Mouse (Mus musculus): Measurements from ENCODE around the gene Cacna2d2. TPM values are rescaled to one million over a fixed set of nuclear protein-coding genes. Genes with fewer than 3 reads are reported as not detected.
A peak's percentile ranks its signal among the peaks of the same experiment; 100 is the strongest.

The Cacna2d2 gene
- polyA plus RNA-seq, 1 experiment from 2014 or later, result 0.34 TPM

DNA sequence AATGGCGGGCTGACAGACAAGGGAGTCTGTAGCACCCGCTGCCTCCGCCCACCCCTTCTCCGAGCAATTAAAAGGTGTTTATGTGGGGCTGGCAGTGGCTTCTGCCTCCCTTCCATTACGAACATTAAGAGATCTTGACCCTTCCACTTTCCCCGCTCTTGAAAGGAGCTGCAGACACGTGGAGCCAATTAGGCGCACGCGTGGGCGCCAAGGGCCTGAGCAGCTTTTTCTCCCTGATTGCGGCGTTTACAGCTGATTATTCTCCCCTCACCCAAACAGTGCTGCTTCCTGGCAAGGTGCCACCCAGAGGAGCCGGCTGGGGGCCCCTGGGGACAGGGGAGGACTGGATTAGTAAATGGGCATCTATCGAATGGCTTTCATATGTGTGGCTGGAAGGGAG, 71.0 kb downstream of the Cacna2d2 start:
- Histone ChIP-seq H3K4me3 (replicated peaks) (no peak overlapping the region), H3K27ac (no peak overlapping the region), H3K4me2 (replicated peaks) (no peak overlapping the region), H3K9ac (no peak overlapping the region), H3K4me1 (replicated peaks) (no peaks in the 10 kb centered on the region), H3K36me3 (no peaks in the 10 kb centered on the region), H3K9me3 (no peaks in the 10 kb centered on the region), H3K27me3 (replicated peaks) (no peaks in the 10 kb centered on the region)
- WGBS, result 66% methylated on average over 15 of the region's 15 CpGs
- no peak for ATAC-seq

GRCm38 (mm10) chr9:107474016-107474415, 74.6 kb downstream of the Cacna2d2 start:
- Histone ChIP-seq H3K4me2 (replicated peaks) (no peak overlapping the region), H3K36me3 (no peaks in the 10 kb centered on the region), H3K27me3 (replicated peaks) (0 out of 2 replicates have a peak, but pooled peaks cover 1% of the 10 kb centered on the region), H3K4me3 (replicated peaks) (no peak overlapping the region), H3K9ac (no peak overlapping the region), H3K4me1 (replicated peaks) (no peaks in the 10 kb centered on the region), H3K27ac (no peak overlapping the region), H3K9me3 (no peaks in the 10 kb centered on the region)
- no peak for ATAC-seq
- 67% methylated on average over 1 of the region's 1 CpGs for WGBS

- Histone ChIP-seq H3K36me3 (no peaks in the 10 kb centered on the region), H3K4me1 (replicated peaks) (no peaks in the 10 kb centered on the region), H3K27ac (no peak overlapping the region), H3K4me2 (replicated peaks) (no peak overlapping the region), H3K27me3 (replicated peaks) (peaks cover 8% of the 10 kb centered on the region; the same call in 1 of the 2 replicates), H3K4me3 (replicated peaks) (no peak overlapping the region), H3K9me3 (no peaks in the 10 kb centered on the region), H3K9ac (no peak overlapping the region)
- ATAC-seq, result no peak
- WGBS, result 44% methylated on average over 5 of the region's 5 CpGs
Measured at GRCm38 (mm10) chr9:107478979-107479378, 79.6 kb downstream of the Cacna2d2 start.

DNA sequence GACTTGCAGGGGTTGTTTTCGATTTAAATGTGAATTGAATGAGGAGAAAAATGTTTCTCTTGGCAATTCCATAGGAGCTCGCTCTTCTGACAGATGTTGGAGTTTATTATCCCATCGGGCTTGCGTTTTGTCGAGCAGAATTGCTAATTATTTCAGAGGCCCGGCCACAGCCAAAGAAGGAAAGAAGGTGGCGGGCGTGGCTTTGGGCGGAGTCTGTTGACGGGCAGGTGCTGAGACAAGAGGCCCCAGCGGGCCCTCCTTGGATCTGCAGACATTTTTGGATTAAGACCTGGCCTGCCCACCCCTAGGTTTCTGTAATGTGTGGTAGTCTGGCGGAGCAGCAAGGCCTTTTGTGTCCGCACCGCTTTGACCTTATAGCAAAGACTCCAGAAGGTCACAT, 80.2 kb downstream of the Cacna2d2 start:
- no peak for ATAC-seq
- H3K27me3 ChIP-seq (replicated peaks), result peaks cover 8% of the 10 kb centered on the region; the same call in 1 of the 2 replicates
- H3K27ac ChIP-seq, result no peak overlapping the region
- no peaks in the 10 kb centered on the region for H3K36me3 ChIP-seq
- peak overlapping the region; percentile 22; the same call in 1 of the 2 replicates for H3K4me2 ChIP-seq (replicated peaks)
- no peaks in the 10 kb centered on the region for H3K9me3 ChIP-seq
- H3K9ac ChIP-seq, result no peak overlapping the region
- no peaks in the 10 kb centered on the region for H3K4me1 ChIP-seq (replicated peaks)
- 20% methylated on average over 14 of the region's 14 CpGs for WGBS
- no peak overlapping the region for H3K4me3 ChIP-seq (replicated peaks)

- H3K4me2 ChIP-seq (replicated peaks), result no peak overlapping the region
- no peaks in the 10 kb centered on the region for H3K9me3 ChIP-seq
- no peaks in the 10 kb centered on the region for H3K36me3 ChIP-seq
- no peak overlapping the region for H3K9ac ChIP-seq
- no peak overlapping the region for H3K27ac ChIP-seq
- H3K4me1 ChIP-seq (replicated peaks), result no peaks in the 10 kb centered on the region
- WGBS, result 17% methylated on average over 9 of the region's 9 CpGs
- H3K4me3 ChIP-seq (replicated peaks), result no peak overlapping the region
- H3K27me3 ChIP-seq (replicated peaks), result peaks cover 8% of the 10 kb centered on the region; the same call in 1 of the 2 replicates
- no peak for ATAC-seq
Measured at GRCm38 (mm10) chr9:107480477-107481069, 81.2 kb downstream of the Cacna2d2 start.

DNA sequence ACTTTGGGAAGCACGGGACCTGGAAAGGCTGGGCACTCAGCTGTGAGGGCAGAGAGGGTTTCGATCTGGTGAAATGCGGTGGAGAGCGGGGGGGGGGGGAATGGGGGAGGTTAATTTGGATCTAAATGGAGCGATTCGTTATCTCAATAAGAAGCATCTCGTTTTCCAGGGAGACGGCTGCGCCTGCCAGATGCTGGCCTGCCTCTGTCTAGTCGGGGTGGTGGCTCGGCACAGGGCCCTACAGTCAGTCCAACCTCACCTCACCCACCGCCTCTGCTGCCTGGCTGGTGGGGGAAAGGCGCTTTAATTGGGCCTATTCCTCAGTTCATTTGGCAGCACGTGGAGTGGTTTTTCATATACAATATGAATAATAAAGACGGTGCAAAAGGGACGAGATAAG, 81.9 kb downstream of the Cacna2d2 start:
- ATAC-seq, result no peak
- no peak overlapping the region for H3K4me2 ChIP-seq (replicated peaks)
- H3K36me3 ChIP-seq, result no peaks in the 10 kb centered on the region
- H3K9me3 ChIP-seq, result no peaks in the 10 kb centered on the region
- no peak overlapping the region for H3K27ac ChIP-seq
- 41% methylated on average over 16 of the region's 16 CpGs for WGBS
- H3K9ac ChIP-seq, result no peak overlapping the region
- H3K4me1 ChIP-seq (replicated peaks), result no peaks in the 10 kb centered on the region
- H3K4me3 ChIP-seq (replicated peaks), result no peak overlapping the region
- peaks cover 8% of the 10 kb centered on the region; the same call in 1 of the 2 replicates for H3K27me3 ChIP-seq (replicated peaks)

- no peak overlapping the region for H3K27ac ChIP-seq
- no peak overlapping the region for H3K4me2 ChIP-seq (replicated peaks)
- no peaks in the 10 kb centered on the region for H3K9me3 ChIP-seq
- no peak for ATAC-seq
- no peaks in the 10 kb centered on the region for H3K36me3 ChIP-seq
- no peak overlapping the region for H3K4me3 ChIP-seq (replicated peaks)
- 91% methylated on average over 9 of the region's 9 CpGs for WGBS
- H3K9ac ChIP-seq, result no peak overlapping the region
- H3K4me1 ChIP-seq (replicated peaks), result no peaks in the 10 kb centered on the region
- peaks cover 8% of the 10 kb centered on the region; the same call in 1 of the 2 replicates for H3K27me3 ChIP-seq (replicated peaks)
Measured at GRCm38 (mm10) chr9:107482004-107482403, 82.6 kb downstream of the Cacna2d2 start.

- H3K27me3 ChIP-seq (replicated peaks), result peaks cover 8% of the 10 kb centered on the region; the same call in 1 of the 2 replicates
- H3K4me3 ChIP-seq (replicated peaks), result no peak overlapping the region
- H3K9ac ChIP-seq, result no peak overlapping the region
- no peak for ATAC-seq
- no peaks in the 10 kb centered on the region for H3K4me1 ChIP-seq (replicated peaks)
- WGBS, result 69% methylated on average over 4 of the region's 4 CpGs
- no peaks in the 10 kb centered on the region for H3K9me3 ChIP-seq
- no peak overlapping the region for H3K4me2 ChIP-seq (replicated peaks)
- no peak overlapping the region for H3K27ac ChIP-seq
- no peaks in the 10 kb centered on the region for H3K36me3 ChIP-seq
Measured at GRCm38 (mm10) chr9:107482770-107483169, 83.4 kb downstream of the Cacna2d2 start.

GRCm38 (mm10) chr9:107483714-107484113, 84.3 kb downstream of the Cacna2d2 start:
- H3K9ac ChIP-seq, result no peak overlapping the region
- 80% methylated on average over 5 of the region's 5 CpGs for WGBS
- H3K27ac ChIP-seq, result no peak overlapping the region
- no peaks in the 10 kb centered on the region for H3K9me3 ChIP-seq
- no peaks in the 10 kb centered on the region for H3K4me1 ChIP-seq (replicated peaks)
- H3K4me3 ChIP-seq (replicated peaks), result no peak overlapping the region
- no peak for ATAC-seq
- no peaks in the 10 kb centered on the region for H3K36me3 ChIP-seq
- H3K4me2 ChIP-seq (replicated peaks), result no peak overlapping the region
- H3K27me3 ChIP-seq (replicated peaks), result peaks cover 8% of the 10 kb centered on the region; the same call in 1 of the 2 replicates

GRCm38 (mm10) chr9:107484302-107484701, 84.9 kb downstream of the Cacna2d2 start:
- H3K4me2 ChIP-seq (replicated peaks), result no peak overlapping the region
- H3K27me3 ChIP-seq (replicated peaks), result peaks cover 5% of the 10 kb centered on the region; the same call in 1 of the 2 replicates
- H3K4me3 ChIP-seq (replicated peaks), result no peak overlapping the region
- no peak overlapping the region for H3K9ac ChIP-seq
- no peaks in the 10 kb centered on the region for H3K9me3 ChIP-seq
- no peak overlapping the region for H3K27ac ChIP-seq
- ATAC-seq, result no peak
- WGBS, result 81% methylated on average over 17 of the region's 17 CpGs
- no peaks in the 10 kb centered on the region for H3K36me3 ChIP-seq
- H3K4me1 ChIP-seq (replicated peaks), result no peaks in the 10 kb centered on the region

DNA sequence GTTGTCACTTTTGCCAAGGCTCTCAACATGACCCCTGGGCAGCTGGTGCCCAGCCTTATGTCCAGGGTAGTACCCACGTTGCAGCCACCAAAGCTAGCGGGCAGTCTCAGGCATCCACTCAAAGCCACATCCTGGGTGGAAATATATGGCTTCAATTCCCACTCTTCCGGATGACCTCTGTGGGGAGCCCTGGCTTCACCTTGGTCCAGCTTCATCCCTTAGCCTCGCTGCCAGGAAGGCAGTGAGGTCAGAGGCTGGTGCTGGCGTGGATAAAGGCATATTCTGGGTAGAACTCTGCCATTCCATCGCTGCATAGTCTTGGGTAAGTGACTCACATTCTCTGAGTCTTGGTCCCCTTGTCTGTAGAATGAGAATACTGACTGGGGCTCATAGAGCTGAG, 85.4 kb downstream of the Cacna2d2 start:
- Histone ChIP-seq H3K27me3 (replicated peaks) (peaks cover 5% of the 10 kb centered on the region; the same call in 1 of the 2 replicates), H3K27ac (no peak overlapping the region), H3K4me2 (replicated peaks) (no peak overlapping the region), H3K4me3 (replicated peaks) (no peak overlapping the region), H3K9me3 (no peaks in the 10 kb centered on the region), H3K9ac (no peak overlapping the region), H3K4me1 (replicated peaks) (no peaks in the 10 kb centered on the region), H3K36me3 (no peaks in the 10 kb centered on the region)
- 80% methylated on average over 6 of the region's 6 CpGs for WGBS
- no peak for ATAC-seq

DNA sequence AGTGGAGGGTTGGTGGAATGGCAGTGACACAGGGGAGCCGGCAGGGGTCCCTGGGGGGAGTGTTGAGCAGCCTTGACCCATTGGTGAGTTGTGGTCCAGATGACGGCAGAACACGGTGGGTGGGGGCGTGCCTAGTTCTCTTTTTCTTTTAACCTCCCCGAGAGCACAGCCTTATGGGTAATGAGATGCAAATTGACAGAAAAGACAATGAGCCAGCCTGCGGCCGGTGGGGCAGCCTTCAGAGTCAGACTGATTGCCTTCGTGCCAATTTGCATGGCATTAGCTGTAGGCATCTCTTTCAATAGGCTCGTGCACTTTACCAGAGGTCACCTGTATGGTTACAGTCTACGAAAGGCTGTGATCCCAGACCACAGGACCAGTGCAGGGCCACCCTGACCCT, 86.7 kb downstream of the Cacna2d2 start:
- Histone ChIP-seq H3K27me3 (replicated peaks) (no peaks in the 10 kb centered on the region), H3K4me2 (replicated peaks) (no peak overlapping the region), H3K9me3 (no peaks in the 10 kb centered on the region), H3K27ac (no peak overlapping the region), H3K4me1 (replicated peaks) (no peaks in the 10 kb centered on the region), H3K4me3 (replicated peaks) (no peak overlapping the region), H3K9ac (no peak overlapping the region), H3K36me3 (no peaks in the 10 kb centered on the region)
- 68% methylated on average over 10 of the region's 10 CpGs for WGBS
- no peak for ATAC-seq

GRCm38 (mm10) chr9:107486507-107487225, 87.3 kb downstream of the Cacna2d2 start:
- H3K27ac ChIP-seq, result no peak overlapping the region
- peak; percentile 53; the same call in 1 of the 2 replicates for ATAC-seq
- no peaks in the 10 kb centered on the region for H3K27me3 ChIP-seq (replicated peaks)
- no peak overlapping the region for H3K4me2 ChIP-seq (replicated peaks)
- WGBS, result 65% methylated on average over 6 of the region's 6 CpGs
- no peaks in the 10 kb centered on the region for H3K4me1 ChIP-seq (replicated peaks)
- no peaks in the 10 kb centered on the region for H3K9me3 ChIP-seq
- no peak overlapping the region for H3K9ac ChIP-seq
- no peaks in the 10 kb centered on the region for H3K36me3 ChIP-seq
- H3K4me3 ChIP-seq (replicated peaks), result no peak overlapping the region

Measured in intestine, embryonic 15.5 days (tissue).